Mouse (Mus musculus) lung, postnatal 4 days (tissue): ENCODE data around the gene Adk.

Experiments
- DNase-seq, 2 experiments: peaks; one replicate each; pipeline ENCODE4 v3.0.0; 2021

Adk gene

DNA sequence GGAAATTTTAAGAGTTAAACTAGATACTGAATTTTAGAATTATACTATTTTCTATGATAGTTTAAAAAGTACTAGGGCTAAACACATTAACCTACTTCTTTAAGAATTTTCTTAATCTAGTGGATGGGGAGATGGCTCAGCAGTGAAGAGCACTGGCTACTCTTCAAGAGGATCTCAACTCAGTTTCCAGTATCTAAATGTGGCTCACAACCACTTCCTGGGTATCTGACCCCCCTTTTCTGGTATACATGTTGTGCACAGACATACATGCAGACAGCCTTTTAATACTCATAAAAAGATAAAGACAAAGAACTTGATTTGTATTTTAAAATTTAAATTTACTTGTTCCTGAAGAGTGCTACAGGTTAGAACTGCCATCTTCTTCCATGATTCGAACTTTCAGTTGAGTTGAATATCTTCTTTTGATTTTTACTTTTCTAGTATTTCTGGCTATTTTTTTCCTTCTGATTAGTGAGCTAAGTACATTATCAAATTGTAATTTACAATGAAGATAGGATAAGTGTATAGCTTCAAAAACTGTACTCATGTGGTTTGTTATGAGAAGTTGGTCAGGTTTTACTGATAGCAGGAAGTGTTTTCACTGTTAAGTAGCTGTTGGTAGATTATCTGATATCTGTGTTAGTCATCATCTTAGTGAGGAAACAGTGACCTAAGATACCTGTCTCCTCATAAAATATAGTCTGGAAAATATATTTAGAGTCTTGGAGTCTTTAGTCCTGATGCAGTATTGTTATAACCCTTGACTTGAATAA lies 121.8 kb downstream of the Adk start:
- DNase-seq = no peak

DNA sequence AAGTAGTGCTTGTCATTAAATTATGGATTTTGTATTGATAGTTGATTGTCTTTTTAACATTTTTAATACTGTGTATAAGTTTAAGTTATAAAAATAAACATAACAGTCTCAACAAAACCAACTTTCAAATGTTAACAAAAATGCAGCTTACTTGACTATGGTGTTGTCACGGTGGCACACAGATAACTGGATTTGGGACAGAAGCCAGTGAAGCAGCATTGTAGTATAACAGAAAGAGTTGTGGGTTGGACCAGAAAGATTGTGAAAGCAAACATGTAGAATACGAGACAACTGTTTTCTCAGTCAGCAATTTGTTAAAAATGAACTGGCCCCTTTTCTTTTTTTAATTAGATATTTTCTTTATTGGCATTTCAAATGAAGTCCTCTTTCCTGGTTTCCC lies 122.4 kb downstream of the Adk start:
- no peak for DNase-seq

DNA sequence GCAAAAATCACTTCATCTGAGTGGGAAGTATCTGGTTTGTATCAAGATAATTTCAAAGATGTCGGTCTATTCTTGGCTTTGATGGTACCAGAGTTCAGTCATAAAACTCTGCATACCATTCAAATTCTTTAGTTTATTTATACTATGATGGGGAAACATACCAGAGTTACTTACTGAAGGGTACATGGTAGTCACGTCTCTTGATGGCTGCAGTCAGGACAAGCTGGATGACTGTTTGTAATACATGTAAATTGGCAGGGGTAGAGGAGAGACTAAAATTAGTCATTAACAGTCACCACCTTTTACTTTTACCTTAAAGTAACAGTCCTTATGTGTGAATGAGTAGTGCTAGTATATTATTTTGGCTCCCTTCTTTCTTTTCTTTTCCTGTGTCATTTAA lies 125.4 kb downstream of the Adk start:
- no peak for DNase-seq

DNA sequence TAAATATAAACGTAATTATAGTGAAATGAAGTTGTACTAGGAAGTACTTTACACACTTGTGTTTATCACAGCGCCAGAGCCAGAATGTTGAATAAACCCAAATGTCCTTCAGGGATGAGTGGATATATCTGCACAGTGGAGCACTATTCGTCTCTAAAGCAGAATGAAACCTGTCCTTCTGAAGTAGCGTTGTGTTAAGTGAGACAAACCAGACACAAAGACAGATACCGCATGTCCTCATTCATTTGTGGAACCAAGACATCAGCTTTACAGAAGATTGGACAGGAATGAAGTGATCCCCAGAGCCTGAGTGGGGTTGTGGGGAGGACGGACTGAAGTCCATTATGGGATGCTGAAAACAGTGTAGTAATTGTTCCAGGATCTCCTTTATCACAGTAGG lies 126.0 kb downstream of the Adk start:
- DNase-seq = no peak

DNA sequence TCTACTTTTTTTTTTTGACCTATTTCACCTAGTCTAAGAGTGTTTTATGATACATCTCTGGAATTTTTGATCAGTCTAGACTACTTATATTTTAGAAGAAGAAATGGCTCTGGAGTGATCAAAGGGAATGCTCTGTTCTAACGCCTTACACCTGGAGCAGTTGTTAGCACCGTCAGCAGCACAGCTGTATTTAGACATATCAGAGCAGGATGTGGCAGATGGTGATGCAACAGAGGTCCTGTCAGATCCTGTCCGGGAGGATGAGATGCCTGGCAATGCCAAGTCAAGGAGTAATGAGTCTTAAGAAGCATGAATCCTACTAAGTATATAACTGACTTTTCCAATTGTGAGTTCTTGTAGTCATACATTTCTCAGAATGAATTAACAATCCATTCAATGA lies 128.7 kb downstream of the Adk start:
- DNase-seq = no peak

DNA sequence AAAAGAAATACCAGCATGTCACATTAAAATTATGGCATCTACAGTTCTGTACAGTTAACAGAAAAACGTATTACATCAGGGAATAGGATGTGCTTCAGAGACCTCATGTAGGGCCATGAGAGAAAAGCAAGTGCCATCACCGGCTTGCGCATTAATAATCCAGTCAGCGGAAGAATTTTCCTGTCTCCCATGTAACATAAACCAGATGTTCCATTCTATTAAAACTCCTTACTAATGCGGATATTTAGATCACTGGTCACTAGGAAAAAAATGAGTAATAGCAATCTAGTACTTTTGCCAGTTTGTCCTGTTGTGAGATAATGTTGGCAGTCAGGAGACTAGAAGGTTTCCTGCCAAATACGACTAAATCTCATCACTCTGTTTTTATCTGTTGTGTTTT lies 139.6 kb downstream of the Adk start:
- no peak for DNase-seq

DNA sequence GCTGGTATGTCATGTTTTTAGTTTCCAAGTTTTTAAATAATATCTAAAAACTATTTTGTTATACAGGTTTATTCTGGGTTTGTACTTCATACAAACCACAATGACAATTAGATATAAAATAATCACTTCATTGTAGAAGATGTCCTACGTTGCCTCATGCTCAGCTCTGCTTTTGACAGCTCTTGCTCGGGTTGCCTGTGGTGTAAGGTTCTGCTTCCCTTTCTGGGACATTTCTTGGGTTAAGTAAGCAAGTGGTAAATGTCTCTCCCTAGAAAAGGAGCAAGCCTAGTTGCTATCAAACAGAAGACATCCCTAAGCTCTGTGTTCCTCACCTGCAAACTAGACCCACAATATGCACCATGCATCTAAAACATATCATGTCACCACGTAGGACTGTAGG lies 140.4 kb downstream of the Adk start:
- no peak for DNase-seq

DNA sequence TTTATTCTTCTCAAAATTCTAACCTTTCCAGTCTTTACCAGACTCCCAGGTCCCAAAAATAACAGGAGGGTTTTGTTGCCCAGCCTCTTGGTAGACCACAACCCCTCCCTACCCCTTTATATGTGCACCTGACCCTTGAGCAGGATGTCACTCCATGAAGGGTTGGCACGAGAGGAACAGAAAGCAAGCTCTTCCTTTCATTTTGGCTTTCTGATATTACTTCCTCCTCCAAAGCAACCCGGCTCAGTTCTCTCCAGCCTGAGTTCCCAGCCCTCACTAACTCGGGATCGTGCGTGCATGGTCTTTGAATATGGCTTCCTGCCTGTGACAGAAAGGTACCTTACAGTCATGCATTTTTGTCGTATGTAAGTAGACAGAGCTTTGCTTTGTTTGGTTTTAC lies 142.0 kb downstream of the Adk start:
- DNase-seq = no peak

DNA sequence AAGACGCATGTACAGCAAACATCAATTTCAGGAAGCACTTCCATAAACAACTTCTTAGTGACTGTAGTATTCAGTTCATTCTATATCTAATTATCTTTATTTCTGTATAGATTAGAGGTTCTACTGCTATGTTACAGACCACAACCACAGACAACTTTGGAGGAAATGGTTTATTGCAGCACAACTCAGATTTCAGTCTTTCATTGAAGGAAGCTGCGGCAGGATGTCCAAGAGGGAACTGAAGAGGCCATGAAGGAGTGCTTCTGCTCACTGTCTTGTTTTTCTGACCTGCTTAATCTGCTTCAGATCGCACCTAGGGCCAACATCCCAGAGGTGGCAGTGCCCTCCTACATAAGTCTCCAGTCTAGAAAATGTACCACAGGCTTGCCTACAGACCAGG lies 148.5 kb downstream of the Adk start:
- no peak for DNase-seq

DNA sequence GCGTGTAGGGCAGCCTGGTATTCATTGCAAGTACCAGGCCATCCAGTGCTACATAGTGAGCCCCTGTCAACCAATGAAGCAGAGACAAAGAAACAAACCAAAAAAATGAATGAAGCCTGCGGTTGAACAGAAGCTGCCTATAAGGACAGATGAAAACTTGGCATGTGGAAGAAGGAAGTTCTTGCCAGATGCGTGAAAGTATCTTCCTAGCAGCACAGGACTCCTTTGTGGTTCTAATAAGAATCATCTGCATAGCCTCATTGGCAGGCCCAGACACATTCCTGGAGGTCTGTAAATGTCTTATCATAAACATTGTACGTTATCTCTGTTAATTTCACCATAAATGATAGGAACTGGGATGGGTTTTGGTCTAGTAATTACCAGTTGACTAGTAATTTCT lies 154.1 kb downstream of the Adk start:
- DNase-seq = no peak

DNA sequence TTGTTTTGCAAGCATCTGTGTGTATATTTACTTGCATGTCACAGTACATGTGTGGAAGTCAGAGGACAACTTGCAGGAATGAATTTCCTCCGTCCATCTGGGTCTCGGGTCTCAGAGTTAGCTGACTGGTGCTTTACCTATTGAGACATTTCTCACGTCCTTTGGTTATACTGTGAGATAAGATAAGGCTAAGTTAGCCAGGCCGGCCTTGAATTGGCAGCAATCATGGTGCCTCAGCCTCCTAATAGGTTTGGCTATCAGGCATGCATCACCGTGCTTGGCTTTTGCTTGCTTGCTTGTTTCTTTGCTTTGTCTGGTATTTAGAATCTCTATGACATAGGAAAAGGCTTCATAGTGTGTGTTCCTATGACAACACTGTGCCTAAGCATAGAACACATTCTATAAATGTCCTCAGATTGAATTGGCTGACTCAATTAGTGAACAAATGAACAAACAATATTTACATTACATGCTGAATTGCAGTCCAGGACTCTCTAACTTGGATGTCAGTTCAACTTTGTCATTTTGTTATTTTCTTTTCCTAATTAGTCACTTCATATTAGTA lies 169.3 kb downstream of the Adk start:
- no peak for DNase-seq

DNA sequence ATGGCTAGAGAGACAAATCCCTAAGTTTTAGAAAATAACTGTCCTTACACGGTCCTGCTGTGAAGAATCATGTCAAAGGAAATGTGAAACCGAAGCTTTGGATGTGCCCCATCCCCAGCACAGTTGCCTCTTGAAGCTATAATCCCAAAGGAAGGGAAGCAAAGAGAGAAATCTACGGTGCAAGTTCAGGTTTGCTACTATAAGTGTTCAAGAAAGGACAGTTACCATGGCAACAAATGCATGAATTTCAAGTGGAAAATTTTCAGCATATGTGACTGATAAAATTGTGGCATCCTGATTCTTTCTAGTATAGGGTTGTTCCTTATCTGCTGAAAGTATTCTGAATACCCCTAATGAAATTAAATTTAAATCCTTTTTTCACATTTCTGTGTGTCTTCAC lies 169.8 kb downstream of the Adk start:
- DNase-seq = no peak

DNA sequence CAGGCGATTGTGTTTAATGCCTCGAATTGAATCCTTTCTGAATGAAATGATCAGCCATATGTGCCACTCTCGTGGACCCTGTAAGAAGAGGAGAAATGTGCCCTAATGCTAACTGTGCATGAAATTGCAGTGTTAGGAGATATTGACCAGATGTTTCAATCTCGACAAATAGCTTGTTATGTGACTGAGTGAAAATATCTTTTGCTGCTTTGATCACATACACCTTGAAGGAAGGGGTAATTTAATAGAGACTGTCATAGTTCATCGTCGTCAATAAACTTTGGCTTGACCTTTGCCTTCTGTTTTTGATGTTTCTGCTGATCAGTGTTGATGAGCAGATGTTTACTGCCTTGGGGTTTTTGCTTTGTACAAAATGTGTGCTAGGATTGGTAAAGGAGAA lies 171.1 kb downstream of the Adk start:
- DNase-seq = no peak

DNA sequence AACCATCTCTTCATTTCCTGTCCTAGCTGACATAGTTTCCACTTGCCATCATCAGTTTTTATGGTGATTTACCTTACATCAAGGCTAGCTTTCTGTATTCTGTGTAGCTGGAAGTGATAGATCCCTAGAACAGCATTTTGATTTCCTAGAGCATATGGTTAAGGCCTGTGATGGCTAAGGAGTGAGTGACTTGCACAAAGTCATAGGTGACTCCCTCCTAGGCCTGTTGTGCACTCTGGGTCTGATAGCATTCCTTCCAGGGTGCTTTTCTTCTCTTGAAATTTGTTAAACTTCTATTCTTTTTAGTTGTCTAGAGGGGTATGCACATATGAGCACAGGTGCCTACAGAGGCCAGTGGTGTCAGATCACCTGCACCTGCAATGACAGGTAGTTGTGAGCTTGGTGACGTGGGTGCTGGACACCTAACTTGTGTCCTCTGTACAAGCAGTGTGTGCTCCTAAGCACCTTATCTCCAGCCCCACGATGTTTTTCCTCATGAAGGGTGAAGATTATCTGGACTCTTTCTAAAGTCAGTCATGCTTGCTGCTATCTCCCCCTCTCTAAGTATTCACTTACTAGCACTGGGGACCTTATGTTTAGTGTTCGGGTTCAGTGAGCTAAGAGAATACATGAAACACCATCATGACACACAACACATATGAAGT lies 171.7 kb downstream of the Adk start:
- DNase-seq = no peak

DNA sequence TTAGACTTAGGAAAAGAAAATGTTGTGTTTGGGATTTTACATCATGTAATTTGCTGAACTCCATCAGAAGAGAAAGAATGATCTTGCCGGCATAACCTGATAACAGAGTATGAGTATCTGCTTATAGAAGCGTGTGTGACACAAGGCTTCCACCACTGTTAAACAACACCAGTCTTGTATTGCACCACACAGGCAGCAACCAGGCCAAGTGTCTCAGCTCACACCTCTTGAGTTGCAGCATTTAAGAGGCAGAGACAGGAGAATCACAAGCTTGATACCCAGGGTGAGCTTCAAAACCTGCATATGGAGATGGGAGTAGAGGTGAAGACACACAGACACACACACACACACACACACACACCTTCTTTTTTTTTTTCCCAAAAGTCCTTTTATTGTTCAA lies 184.7 kb downstream of the Adk start:
- peak in 1 of 2 experiments; percentile 27 for DNase-seq

DNA sequence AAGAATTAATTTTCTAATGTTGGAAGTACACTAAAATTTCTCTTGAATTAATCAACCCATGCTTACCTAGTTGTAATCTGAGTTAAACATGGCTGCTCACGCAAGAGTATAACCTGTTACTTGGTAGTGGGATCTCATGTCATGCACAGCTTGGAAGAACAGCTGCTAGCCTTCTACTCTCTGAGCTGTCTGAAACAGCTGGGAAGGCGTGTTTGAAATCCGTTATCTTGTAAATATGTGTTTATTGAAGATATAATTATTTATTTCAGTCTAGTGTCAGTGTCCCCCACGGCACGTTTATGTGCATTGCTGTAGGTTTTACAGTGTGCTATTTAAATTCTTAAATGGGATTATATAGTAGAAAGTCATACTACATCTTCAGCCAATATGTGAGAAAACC lies 188.7 kb downstream of the Adk start:
- no peak for DNase-seq

DNA sequence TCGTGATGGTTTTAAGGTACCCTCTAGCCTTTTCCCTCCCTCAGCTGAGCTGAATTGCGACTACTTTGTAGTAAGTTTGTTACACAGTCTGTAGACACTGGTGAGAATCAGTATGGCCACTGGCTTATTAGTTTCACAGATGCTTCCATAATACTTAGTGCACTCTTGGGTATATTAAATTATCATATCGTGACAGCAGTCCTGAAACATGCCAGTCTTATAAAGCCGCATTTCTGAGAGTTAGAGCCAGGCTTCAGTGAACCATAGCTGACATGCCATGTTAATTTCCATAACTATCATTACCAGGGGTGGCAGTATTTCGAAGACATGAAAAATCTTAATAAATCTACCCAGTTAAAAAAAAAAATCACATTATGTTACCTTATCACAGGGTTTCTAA lies 199.0 kb downstream of the Adk start:
- no peak for DNase-seq

DNA sequence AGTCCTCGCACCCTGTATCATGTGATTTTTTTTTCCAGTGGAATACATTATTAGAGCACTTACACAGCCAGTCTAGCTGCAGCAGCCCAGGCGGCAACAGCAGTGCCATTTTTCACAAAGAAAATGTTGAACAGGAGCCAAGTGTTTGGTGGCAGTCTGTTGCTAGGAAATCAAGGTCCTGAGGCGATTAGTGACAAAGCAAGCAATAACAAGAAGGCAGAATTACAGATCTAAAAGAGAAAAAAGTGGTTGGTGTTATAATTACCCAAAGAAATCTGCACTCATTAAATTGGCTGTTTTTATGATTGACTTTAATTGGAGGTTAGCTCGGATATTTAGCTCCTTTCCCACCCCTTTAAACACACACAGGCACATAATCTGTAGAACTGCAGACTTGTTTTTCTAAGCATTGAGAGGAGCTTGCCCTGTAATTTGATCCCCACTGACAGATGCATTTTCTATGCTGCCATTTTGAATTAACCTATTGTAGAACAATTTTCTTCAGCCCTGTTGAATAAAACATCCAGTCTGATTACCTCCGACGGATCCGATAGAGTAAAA lies 200.0 kb downstream of the Adk start:
- DNase-seq = peak in 1 of 2 experiments; percentile 23

DNA sequence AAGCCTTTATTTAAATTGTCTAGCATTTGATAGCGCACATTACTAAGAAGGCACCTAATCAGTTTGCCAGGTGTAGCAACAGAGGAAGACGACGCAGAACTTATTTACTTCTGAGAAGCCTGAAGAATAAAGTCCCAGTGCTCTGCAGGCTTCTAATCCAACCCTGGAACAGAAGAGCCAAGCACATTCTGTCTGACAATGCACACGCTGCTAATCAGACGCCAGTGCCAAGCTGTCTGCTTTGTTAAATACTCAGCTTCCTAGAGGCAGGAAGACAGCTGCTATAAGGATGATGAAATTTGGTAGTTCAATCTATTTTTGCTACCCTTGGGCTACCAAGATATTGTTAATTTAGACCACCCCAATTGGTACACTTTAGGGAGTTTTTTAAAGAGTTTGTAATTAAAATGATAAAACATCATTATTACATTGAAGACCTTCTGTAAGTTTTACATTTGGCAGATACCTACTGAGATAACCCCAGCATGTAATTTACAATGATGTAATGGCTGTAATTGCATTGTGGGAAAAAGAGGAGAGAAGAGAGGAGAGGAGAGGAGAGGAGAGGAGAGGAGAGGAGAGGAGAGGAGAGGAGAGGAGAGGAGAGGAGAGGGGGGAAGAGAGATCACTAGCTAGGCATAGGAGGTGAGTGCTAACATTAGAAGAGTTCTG lies 201.1 kb downstream of the Adk start:
- DNase-seq = no peak

DNA sequence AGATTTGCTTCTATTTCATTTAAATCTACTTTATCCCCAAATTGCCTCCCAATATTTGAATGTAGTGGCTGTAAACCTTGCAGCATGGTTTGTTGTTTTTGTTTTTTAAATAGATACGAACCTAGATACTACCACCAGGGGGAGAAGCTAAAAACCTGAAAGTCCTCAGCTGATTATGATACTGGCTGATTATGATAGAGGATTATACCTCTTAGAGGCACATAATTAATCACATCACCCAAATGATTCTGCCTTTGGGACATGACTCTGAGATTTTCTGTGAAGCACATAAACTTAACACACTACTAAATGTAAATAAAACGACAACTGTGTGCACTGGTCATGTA lies 201.6 kb downstream of the Adk start:
- no peak for DNase-seq

DNA sequence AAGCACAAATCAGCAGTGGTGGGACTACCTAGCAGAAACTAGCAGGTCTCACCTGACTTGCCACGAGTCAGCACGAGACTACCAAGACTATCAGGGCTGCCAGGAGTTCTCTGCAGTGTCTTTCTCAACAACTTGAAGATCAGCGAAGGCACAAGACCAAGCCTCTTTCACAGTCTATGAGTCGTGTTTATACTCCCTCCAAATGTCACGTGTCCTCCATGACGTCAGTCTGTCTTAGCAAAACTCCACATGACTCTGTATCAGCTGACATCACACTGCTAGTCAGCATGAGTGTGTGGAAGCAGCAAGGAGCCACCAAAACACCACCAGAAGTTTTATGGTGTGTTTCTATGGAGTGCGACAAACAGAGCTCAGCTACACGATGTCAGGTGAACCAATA lies 215.9 kb downstream of the Adk start:
- DNase-seq = no peak

DNA sequence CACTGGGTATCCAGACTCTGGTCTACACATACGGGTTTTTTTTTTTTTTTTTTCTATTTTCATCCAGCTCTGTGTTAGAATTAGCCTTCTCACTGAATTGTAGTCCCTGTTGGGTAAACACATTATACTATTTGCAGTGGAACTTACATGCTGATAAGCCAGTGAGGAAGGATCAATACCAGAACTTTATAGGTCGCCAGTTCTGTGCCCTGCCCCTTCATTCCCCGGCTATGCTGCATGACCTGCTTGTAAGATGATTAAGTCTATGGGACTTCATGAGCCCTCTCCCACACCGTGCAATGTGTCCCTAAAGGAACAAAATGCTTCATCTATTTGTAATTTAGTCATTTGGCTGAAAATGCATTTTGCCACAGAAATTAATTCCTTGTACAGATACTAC lies 219.1 kb downstream of the Adk start:
- DNase-seq = no peak

DNA sequence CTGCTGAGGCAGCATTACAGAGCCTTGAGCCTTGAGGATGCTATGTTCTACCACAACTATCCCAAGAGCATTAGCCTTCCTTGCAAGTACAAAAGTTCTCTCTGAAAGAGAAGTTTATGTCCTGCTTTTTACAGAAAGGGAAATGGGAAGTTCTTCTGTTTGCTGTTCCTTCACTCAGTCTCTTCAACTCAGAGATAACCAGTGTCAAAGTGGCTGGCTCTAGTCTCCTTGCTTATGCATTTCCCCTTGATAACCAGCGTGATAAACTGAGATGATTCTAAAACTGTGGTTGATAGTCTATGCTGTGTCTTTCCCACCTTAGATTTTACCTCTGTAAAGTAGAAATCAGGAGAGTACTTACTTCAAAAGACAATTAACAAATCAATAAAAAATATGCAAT lies 223.4 kb downstream of the Adk start:
- no peak for DNase-seq

DNA sequence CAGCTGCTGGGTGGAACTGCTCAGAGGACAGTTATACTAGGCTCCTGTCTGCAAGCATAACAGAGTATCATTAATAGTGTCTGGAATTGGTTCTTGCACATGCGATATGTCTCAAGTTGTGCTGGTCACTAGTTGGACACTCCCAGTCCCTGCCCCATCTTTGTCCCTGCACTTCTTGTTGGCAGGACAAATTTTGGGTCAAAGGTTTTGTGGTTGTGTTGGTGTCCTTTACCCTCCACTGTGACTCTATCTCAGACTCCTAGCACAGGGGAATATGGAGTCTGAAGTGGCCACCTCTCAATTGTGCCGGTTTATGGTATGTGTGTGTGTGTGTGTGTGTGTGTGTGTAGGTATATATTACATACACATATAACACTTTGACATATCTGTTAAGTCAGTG lies 225.9 kb downstream of the Adk start:
- DNase-seq = no peak
